Mouse (Mus musculus) urinary bladder, postnatal 10 days (tissue): ENCODE results near the gene Prdm11.

ENCODE experiments used
- DNase-seq: peaks from one replicate; pipeline ENCODE4 v3.0.0; 2022; ENCODE audit warnings: low spot score

Prdm11 gene

DNA sequence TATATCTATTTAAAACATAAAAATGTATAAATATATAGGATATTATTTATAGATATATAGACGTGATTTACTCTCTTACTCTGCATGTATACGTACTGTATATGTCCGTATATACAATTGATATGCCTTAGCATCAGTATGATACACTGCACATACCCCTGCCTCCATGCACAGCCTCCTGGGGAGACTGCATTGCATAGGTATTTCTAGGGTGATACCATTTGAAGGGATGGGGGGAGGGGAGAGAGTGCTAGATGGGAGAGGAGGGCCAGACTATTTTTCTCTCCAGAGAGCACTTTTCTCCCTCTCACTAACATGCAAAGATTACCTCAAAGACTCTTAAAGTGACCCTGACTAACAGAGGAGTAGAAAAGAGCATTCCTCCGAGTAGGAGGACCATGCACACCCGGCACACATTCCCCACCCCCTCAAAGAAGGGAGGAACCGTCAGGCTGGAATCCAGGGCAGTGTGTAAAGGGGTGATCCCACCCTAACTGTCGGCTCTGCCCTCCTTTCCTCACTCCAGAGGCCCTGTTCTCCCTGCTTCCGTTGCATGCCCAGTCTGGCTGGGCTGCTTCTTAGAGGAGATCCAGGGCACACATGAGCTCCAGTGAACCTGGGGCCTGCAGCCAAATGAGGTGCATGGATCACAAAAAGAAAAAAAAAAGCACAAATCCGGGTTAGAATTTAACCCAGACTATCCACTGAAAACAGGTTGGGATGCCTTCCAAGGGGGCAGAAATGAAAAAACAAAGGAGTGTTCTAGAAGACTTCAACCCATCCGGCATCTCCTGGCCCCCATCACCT, 78.7 kb downstream of the Prdm11 start:
- DNase-seq = no peak

DNA sequence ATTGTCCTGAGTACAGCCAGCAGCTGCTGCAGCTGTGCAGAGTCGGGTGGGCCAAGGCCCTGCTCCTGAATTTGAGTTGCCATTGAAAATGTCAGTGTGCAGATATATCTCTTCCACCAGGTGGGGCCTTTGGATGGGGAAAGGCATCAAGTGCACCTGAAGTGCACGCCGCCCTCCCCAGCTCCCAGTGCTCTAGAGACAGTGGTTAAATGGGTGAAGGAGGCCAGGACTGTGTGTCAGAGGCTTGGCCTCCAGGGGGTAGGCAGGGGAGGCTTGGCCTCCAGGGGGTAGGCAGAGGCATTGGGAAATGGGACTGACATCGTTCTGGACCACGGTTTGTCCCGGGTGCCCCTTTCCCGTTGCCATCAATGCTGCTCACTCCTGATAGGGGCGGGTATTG, 79.7 kb downstream of the Prdm11 start:
- DNase-seq = no peak

DNA sequence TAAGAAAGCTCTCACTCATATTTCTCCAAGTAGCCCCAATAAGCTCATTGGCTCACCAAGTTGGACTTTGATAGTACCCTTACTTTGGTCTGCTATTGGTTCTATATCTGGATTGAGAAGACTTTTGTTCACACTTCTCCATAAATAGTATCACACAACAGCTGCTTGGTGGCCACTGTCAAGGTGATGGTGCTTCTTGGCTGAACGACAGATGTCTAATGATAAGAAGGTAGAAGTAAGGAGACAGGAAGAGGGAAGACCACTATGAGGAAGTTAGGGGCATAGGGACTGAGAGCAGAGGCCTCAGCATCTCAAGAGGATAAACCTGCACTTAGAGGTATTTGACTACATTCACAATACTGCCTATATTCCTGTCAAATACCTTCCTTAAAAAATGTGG, 81.6 kb downstream of the Prdm11 start:
- no peak for DNase-seq

DNA sequence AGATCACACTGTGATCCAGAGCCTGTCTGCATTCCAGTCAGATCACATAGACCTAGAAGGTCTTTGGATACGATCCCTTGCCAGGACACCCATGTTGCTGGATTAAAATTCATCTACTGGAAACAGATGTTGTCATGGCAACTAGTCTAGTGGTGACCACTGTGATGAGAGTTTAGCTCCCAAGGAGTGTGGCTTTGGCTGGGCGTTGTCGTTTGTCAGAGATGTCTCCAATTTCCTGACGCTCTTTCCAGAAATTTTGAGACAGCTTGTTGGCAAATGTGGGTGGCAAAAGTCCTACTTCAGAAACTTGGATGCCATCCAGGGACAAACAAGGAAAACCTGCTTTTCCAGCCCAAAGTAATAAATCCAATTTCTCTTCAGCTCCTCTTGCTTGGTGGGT, 87.3 kb downstream of the Prdm11 start:
- no peak for DNase-seq

DNA sequence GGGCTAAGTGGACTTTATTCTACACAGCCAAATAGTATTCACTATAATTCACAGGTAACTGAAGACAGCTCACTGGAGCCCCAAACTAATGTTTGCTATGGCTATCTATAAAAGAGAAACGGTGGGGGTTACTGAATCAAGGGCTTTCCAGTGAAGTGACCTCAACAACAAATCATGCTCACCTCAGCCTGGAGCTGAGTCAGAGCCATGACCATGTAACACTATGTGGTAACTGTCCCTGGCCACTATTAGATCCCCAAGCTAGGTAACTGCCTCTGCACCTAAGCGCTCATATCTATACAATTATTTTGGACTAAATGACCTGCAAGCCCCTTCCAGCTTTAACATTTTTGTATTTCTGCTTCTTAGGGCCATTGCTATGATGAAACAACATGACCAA, 89.0 kb downstream of the Prdm11 start:
- DNase-seq = no peak

DNA sequence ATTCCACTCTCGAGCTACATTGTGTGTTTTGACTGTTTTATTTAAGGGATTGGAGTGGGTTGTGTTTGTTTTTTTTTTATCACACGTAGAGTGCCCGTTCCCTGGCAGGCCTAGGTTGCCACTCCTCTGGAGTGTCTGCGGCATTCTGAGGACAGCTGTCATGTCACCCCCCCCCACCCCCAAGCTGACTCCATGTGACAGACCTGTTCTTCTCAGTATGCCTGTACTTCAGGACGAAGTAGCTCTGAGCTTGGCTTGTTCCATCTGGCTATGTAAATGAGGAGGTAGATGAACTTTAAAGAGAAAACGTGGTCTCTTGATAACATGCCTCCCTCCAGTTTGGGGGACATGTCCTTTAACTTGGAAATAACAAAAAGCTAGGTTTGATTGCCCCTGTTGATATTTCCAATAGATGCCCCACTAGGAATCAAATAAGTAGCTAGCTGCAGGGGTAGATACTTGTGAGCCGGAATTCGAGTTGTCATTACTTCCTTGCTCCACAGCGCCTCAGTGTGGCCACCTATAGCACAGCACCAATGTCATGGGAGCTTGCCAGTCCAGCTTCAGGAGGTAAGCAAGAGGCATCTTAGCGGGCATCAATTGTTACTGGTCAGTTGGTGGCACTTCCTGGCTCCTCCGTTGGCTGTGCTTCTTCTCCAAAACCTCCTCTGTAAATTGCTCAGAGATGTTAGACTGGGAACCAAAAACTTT, 91.4 kb downstream of the Prdm11 start:
- no peak for DNase-seq

DNA sequence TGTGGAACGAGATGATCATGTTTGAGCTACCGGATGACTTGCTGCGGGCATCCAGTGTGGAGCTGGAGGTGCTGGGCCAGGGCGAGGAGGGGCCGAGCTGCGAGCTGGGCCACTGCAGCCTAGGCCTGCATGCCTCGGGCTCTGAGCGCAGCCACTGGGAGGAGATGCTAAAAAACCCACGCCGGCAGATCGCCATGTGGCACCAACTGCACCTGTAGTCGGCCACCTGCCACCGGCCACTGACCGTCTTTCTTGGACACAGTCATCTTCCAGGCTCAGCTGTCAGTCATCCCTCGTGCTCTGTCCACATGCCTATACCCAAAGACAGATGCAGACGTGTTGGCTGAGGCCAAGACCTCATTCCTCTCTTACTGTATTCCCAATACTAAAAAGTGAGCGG, 92.5 kb downstream of the Prdm11 start:
- DNase-seq = no peak

DNA sequence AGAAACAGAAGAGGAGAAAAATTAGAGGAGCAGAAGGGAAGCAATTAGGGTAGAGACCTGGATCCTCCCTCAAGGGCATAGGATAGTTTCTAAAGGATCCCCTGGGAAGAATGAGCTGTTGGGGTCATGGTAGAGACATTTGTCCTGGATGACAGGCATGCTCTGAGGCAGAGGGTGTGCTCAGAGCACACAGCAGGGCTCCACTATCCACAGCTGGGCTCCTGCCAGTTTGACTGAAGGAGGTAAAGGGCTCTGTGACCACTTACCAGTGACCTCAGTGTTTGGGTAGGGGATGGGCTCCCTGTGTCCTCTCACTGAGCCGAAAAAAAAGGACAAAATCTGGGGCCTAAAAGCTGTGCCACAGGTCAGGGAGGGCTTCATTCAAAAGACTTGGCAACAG, 96.4 kb downstream of the Prdm11 start:
- DNase-seq = no peak

DNA sequence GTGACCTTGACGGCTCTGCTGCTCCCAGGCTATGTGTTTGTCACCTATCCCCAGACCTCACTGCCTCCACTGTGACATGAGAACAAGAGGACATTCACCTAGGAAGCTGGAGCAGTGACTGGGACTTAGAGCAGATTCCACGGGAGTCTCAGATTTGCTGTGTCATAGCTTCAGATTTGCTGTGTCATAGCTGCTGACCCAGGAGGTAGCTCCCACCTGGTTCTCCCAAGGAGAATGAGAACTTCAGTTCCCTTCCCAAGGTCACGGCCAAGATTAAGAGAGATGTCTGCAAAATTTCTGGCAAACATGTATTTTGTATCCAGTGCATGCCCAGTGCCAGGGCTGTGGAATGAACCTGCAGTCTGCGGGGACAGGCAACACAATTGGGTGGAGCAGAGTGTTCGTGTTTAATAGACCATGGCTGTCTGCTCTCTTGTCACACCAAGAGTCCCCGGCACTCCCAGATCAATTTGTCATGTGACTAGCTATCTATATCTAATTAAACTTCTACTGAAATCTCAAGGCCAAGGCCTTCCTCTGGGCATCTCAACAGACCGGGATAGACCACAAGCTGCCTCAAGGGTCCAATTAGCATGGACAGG, 97.2 kb downstream of the Prdm11 start:
- no peak for DNase-seq

DNA sequence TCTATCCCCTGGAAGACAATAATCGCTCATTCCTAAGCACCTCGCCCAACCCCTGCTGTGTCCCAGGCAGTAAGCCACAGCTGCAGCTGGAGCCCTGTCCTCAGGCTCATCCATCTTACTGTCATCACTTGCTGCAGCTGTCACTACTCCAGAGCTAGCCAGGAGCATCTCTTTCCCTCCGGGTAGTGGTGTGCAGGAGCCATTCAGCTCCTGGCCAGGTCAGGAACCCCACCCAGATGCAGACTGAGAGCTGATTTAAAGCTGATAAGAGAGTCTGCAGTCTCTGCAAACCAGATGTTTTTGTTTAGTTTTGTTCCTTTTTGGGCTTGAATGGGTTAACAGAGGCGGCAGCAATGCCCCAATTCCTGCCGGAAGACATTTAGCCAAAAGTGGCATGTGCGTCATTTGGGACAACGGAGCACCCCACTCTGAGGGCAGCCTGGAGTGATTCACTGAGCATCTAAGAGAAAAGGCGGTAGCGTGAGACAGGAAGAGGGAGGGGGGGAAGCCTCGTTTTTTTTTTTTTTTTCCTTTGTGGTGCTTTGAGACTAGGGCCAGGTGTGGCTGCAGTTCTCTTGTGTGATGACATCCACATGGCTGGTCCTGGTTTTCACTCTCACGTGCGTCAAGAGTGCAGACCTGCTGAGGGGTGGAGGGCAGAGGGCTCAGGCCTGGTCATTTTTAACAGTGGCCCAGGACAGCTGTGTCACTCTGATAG, 97.8 kb downstream of the Prdm11 start:
- no peak for DNase-seq

DNA sequence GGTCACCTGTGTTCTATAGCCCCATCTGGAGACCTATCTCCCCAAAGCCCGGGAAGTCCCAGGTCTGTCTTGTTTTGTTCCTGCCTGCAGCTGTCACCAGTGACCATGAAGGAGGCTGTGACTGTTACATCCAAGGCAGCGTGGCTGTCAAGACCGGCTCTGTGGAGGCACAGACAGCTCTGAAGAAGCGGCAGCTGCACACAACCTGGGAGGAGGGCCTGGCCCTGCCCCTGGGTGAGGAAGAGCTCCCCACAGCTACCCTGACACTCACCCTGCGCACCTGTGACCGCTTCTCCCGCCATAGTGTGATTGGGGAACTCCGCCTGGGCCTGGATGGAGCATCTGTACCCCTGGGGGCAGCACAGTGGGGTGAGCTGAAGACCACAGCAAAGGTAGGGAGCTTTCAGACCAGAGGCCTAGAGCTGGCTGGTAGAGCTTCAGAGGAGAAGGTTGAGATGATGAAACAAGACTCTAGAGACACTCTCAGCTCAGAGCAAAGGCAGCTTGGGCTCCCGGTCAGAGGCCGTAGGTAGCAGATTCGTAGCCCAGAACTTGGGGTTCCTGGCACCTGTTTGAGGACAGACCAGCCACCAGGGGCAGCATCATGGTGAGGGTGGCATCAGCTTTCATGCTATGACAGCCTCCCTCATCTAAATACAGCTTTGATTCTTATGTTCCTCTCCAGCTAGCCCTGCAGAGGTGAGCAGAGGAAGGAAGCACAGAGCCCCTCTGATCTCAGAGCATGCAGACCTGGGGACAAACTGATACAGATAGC, 100.0 kb downstream of the Prdm11 start:
- no peak for DNase-seq

DNA sequence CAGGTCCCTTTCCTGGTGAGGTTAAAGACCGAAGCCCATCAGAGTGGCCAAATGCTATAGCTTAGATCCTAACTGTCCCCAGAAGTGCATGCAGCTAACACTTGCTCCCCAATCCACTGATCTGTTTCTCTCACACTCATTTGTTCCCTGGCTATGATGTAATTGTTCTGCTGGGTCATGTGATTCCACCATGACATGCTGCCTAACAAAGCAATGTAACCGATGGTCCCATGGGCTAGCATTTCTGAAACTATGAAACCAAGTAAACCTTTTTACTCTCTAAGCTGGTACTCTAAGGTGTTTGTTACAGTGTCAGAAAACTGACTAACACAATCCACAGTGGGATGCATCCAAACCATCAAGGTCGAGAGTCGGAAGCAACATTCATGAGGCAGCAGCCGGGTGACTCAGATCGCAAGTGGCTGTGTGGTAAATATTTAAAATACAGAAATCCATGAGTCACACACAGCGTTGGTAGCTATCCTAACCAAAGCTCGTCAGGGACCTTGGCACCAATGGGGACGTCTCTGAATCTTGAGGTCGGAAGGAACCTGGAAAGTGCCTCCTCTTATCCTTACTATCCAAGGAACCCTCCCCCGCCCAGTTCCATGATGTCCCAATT, 100.7 kb downstream of the Prdm11 start:
- DNase-seq = no peak

DNA sequence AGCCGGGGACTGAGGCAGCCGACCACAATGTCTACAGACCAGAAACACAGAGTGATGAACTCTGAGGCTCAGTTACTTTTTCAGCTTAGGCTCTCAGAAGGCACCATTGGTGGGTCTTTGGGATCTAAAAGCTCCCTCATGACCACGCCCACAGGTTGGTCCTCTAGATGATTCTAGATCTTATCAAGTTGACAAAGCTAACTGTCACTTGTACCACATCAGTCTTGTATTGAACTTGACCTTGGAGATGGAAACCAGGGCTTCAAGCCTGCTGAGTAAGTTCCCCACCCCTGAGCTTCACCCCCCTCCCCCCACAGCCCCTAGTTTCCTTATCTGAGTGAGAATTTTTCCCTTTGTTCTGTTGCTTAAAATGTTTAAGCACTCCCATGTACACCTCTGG, 101.6 kb downstream of the Prdm11 start:
- DNase-seq = no peak

DNA sequence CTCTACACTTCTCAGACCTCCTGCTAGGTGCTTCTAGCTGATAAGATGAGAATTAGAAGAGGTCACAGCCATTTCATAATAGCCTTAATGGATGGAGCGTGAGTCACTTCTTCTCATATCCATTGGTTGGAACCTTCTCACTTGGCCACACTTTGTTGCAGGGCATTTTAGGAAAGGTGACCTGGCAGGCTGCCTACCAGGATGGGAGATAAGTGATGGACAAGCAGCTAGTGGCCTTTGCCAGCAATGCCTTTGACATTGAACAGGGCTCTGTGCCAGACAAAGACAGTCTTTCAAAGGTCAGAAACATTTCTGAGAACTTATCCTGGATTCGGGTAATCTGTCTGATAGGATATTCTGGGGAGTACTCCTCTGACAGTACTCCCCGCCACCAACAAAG, 102.6 kb downstream of the Prdm11 start:
- no peak for DNase-seq

DNA sequence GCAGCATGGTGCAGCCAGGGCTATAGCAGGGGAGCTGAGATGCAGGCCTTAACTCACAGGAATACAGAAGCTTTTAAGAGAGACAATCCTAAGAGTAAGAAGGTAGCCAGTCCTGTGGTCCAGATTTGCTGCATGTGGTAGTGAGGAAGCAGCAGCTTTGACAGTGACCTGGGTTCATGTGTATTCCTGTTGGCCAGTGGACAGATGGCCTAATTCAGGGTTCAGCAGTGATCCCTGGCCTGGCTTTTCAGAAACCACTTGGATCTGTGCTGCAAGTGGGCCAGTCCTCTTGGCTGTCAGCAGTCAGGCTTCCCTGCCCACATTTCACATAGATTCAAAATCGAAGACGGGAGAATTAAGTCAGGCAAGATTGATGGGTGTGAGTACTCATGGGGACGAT, 104.5 kb downstream of the Prdm11 start:
- no peak for DNase-seq

DNA sequence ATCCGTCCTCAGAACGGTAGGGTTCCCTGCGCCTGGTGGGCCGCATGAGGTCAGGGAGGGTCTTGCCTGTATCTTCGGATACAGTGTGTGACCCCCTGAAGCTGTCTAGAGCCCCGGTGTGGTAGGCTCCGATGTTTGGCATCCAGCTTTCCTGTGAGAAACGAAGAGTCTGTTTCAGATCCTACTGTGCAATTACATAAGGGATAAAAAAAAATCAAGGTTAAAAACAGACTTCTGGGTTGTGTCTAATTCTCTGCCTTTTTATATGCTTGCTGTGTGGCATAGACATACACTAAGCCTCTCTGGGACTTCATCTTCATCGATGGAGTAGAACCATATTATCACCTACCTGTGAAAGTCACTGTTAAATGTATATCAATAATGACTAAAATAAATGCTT, 105.0 kb downstream of the Prdm11 start:
- DNase-seq = no peak

DNA sequence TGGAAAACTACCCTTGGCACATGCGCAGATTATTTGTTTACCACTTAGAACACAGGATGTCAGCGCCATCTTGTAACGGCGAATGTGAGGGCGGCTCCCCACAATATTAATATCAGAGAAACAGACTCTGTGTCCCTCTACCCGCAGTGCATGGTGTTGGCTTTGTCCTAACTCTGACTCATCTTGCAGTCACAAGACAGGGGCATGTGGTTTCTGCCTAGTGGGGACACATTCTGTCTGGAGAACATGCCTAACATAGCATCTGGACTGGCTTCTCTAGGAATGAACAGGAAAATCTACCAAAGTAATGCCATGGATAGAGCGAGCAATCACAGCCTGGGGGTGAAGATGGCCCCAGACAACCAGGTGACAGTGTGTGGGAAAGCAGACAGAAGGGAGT, 107.1 kb downstream of the Prdm11 start:
- no peak for DNase-seq

DNA sequence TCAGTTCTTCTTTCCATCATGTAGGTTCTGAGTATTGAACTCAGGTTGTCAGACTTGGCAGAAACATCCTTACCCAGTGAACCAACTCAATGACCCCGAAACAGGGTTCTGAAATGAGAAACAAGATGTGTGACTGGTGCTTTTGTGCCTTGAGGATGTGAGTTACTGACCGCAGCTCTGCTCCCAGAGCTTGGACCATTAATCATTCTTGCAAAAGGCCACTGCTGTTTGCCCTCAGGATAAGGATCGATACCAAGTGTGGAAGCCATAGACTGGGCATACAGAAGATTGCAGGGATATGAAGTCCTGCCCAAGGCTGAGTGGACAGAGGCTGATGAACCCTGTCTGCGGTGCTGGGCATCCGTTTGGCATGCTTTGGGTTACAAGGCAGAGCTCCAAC, 107.9 kb downstream of the Prdm11 start:
- DNase-seq = no peak

DNA sequence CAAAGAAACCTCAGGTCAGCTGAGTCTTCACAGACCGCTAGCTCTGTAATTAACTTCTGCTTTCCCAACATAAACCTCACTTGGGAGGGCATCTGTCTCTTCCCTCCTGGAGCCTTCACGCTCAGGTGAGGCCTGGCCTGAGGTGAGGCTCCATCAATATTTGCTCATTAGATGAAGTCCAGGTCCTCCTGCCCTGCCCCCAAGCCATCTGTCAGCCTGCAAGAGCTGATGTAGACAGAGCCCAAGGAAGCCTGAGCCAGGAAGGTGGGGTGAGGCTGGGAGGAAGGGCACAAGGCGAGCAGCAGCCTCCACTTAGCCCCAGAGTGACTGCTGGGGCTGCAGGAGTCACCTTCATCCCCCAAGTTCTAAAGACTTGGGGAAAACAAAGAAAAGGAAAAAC, 110.5 kb downstream of the Prdm11 start:
- DNase-seq = no peak

DNA sequence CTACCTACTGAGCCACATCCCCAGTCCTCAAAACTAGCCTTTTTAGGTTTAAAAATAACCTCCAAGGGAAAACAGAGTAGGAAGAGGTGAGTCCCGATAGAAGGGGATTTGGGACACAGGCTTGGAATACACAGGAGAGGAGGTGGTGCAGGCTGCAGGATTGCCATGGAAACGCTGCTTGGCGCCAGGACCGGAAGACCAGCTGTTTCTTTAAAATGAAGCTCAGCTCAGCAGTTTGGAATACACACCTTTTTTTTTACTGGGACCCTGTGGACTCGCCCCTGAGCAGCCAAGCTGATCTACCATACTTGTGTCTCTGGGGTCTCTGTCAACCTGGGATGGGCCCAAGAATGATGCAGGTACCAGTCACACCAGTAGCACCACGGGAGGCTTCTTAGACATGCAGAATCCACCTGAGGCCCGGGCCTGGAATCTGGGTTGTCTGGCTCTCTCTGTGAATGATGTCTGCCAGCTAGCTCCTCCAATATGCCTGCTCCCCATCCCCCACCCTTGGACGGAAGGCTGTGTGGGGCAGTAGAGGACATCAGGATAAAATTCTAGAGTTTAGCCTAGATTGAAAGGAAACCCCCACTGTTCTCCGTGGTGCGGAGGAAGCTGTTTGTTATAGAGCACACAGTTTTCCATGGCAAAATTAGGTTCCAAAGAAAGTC, 111.5 kb downstream of the Prdm11 start:
- DNase-seq = no peak

DNA sequence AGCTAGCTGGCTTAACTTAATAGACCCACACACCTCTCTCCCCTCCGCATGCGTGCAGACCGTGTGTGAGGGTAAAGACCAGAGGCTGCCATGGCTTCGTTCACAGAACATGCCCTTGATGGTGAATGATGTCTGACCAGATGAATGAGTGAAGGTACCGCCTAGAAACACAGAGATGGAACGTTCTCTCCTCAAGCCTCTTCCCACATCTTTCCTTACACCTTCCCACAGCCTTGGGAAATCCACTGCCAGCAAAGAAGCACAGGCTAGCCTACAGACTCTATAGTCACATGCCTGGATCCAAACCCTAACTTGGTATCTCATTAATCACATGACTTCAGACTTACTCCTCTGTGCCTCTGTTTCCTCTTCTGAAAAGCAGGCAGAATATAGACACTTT, 112.6 kb downstream of the Prdm11 start:
- no peak for DNase-seq
